ENCODE assay signal across 8 mouse cellular contexts in the genomic region with DNA sequence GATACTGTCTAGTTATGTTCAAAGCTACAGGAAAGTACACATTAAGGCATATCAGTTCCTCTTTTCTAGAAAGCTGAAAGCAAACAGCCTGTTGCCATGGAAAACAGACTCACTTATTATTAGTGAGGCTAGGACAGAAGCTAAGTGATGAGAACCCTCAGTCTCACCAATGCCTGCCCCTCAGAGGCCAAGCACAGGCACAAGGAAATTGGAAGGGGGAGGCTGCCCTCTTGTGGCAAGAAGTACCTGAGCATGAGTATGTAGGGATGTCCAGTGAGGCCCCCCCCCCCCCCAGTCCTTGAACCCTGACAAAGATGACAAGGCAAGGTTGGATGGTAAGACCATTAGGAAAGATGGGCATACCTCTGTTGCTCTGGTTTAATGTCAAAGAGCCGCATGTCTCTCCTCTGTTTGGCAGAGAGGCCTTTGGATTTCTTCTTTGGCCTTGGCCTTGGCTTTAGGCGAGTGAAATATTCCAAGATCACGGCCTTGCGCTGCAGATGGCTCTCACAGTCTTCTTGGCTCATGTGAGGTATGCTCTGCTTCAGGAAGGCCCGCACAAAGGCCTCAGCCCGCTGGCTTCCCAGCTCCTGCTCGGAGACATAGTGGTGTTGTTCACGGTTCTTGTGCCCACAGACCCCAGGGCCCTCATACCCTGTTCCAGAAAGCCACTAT. TPM values are rescaled to one million over a fixed set of nuclear protein-coding genes. Genes with fewer than 3 reads are reported as not detected.
DNase-seq lines count a peak whose midpoint lies in the region; ATAC-seq lines count a peak whose summit lies in the region.

No protein-coding gene starts in this region.

- H3K27ac ChIP-seq in midbrain, embryonic 10.5 days (replicated peaks), result no peak overlapping the region
- no peak overlapping the region for H3K27ac ChIP-seq in midbrain, embryonic 16.5 days (ENCODE audit: low read length)

- H3K9me3 ChIP-seq in midbrain, embryonic 10.5 days (replicated peaks), result no peaks in the 10 kb centered on the region
- H3K9me3 ChIP-seq in midbrain, embryonic 16.5 days (replicated peaks; ENCODE audit: control insufficient read depth, low read length, poor library complexity, severe bottlenecking), result no peaks in the 10 kb centered on the region

- no peak for ATAC-seq in midbrain, embryonic 16.5 days

- H3K36me3 ChIP-seq in midbrain, embryonic 10.5 days, result peaks cover 67% of the 10 kb centered on the region
- H3K36me3 ChIP-seq in midbrain, embryonic 16.5 days (ENCODE audit: control insufficient read depth, insufficient read depth, low read length), result peaks cover 36% of the 10 kb centered on the region

- H3K4me1 ChIP-seq in midbrain, embryonic 10.5 days, result peaks cover 17% of the 10 kb centered on the region
- peaks cover 13% of the 10 kb centered on the region for H3K4me1 ChIP-seq in midbrain, embryonic 16.5 days (ENCODE audit: control insufficient read depth, insufficient read depth, low read length)

- H3K27me3 ChIP-seq in midbrain, embryonic 10.5 days (ENCODE audit: low read depth, poor library complexity, severe bottlenecking), result no peaks in the 10 kb centered on the region
- no peaks in the 10 kb centered on the region for H3K27me3 ChIP-seq in midbrain, embryonic 16.5 days (ENCODE audit: control insufficient read depth, insufficient read depth, low read depth, low read length)

- no peak overlapping the region for H3K4me3 ChIP-seq in midbrain, embryonic 10.5 days
- H3K4me3 ChIP-seq in midbrain, embryonic 16.5 days (ENCODE audit: low read depth, low read length), result no peak overlapping the region

- no peak overlapping the region for H3K4me2 ChIP-seq in midbrain, embryonic 16.5 days (ENCODE audit: low read length)

- WGBS in midbrain, embryonic 10.5 days, result 92% methylated on average over 8 of the region's 8 CpGs
- 89% methylated on average over 8 of the region's 8 CpGs for WGBS in midbrain, embryonic 16.5 days

- H3K9ac ChIP-seq in midbrain, embryonic 16.5 days (ENCODE audit: low read depth, low read length), result no peak overlapping the region

- DNase-seq in midbrain, embryonic 10.5 days (ENCODE audit: low spot score), result peak; percentile 48
- peak; percentile 75 for DNase-seq in Muller cell, postnatal 12 days (ENCODE audit: inconsistent ontology term)
- DNase-seq in c-Kit-positive CD71-positive TER-119-negative erythroid progenitor cells, embryonic 14.5 days (ENCODE audit: low read depth), result peak; percentile 19
- peak; percentile 44 for DNase-seq in gastrocnemius, postnatal 10 days
- DNase-seq in layer of hippocampus, postnatal 10 days (ENCODE audit: low spot score in 2 of 2), result peak; percentile 42 to 53
- peak; percentile 32 for DNase-seq in ovary, postnatal 14 days (ENCODE audit: low spot score)
- DNase-seq in c-Kit-positive CD71-positive TER-119-positive erythroid progenitor cells, embryonic 14.5 days (ENCODE audit: low spot score), result no peak

RNA-seq across cellular contexts. Expression of gene Pop4, which starts 4.1 kb away (rescaled TPM):
- polyA plus RNA-seq in midbrain, embryonic 10.5 days (2016; fragmentation: Nextera tagmentation; extraction: Ambion mirVana), result 95.8 and 96.1 TPM in 2 replicates
- polyA plus RNA-seq in midbrain, embryonic 16.5 days (2015; fragmentation: Nextera tagmentation; extraction: Ambion mirVana), result 76.0 and 78.2 TPM in 2 replicates
- 10 to 100 TPM; 15.5 to 15.9 TPM for total RNA-seq in gastrocnemius, postnatal 10 days (2021)
- total RNA-seq in layer of hippocampus, postnatal 10 days (2021), result 10 to 100 TPM; 33.6 to 36.5 TPM

RNA-seq across cellular contexts. Expression of gene Plekhf1, which starts 39.3 kb away (rescaled TPM):
- 2.3 and 2.6 TPM in 2 replicates for polyA plus RNA-seq in midbrain, embryonic 10.5 days (2016; fragmentation: Nextera tagmentation; extraction: Ambion mirVana)
- 0.26 and 0.49 TPM in 2 replicates for polyA plus RNA-seq in midbrain, embryonic 16.5 days (2015; fragmentation: Nextera tagmentation; extraction: Ambion mirVana)
- total RNA-seq in gastrocnemius, postnatal 10 days (2021), result 1 to 10 TPM; 5.7 to 9.4 TPM
- 1 to 10 TPM; 1.3 to 1.8 TPM for total RNA-seq in layer of hippocampus, postnatal 10 days (2021)
